Mouse (Mus musculus) stomach, embryonic 16.5 days (tissue): ENCODE measurements around the gene Erbb2. TPM values are rescaled to one million over a fixed set of nuclear protein-coding genes. Genes with fewer than 3 reads are reported as not detected.

Experiments
- ATAC-seq: fragments of 200-750 bp; cut with Nextera tagmentation; 2 replicates; pipeline ENCODE4 v1.8.0; 2017; ENCODE audit warnings: moderate number of reproducible peaks, moderate TSS enrichment; ENCODE audit not compliant: insufficient read depth, low FRiP score
- H3K27ac ChIP-seq: fragments of 300-500 bp; sonication (generic); 2 replicates; pipeline ENCODE4 v1.5.1; 2014; ENCODE audit warnings: low read length
- H3K27me3 ChIP-seq: fragments of 300-500 bp; sonication (generic); 2 replicates; pipeline ENCODE4 v1.6.1; 2014; ENCODE audit warnings: low read length, control low read depth, mixed read lengths; ENCODE audit not compliant: control insufficient read depth, insufficient read depth
- H3K36me3 ChIP-seq: fragments of 300-500 bp; sonication (generic); 2 replicates; pipeline ENCODE4 v1.6.1; 2014; ENCODE audit warnings: low read length; ENCODE audit not compliant: control insufficient read depth, insufficient read depth
- H3K4me1 ChIP-seq: fragments of 300-500 bp; sonication (generic); 2 replicates; pipeline ENCODE4 v1.6.1; 2014; ENCODE audit warnings: low read length, control low read depth, mixed read lengths; ENCODE audit not compliant: control insufficient read depth, insufficient read depth
- H3K4me2 ChIP-seq: fragments of 300-500 bp; sonication (generic); 2 replicates; pipeline ENCODE4 v1.6.1; 2014; ENCODE audit warnings: low read depth, low read length, mixed read lengths
- H3K4me3 ChIP-seq: fragments of 300-500 bp; sonication (generic); replicated peaks from 2 replicates; pipeline ENCODE4 v1.5.1; 2014; ENCODE audit warnings: mild to moderate bottlenecking, low read length
- H3K9ac ChIP-seq: fragments of 300-500 bp; sonication (generic); 2 replicates; pipeline ENCODE4 v1.6.1; 2014; ENCODE audit warnings: low read length
- H3K9me3 ChIP-seq: fragments of 300-500 bp; sonication (generic); replicated peaks from 2 replicates; pipeline ENCODE4 v1.6.1; 2016; ENCODE audit warnings: low read length, control low read depth; ENCODE audit not compliant: control insufficient read depth
- WGBS: fragments of 180-500 bp; shearing (Covaris S2); extraction: QIAGEN DNeasy Blood & Tissue Kit; methylation state at CpG from one replicate; pipeline ENCODE4 v1.1.7; 2014; 5-methylcytosine and 5-hydroxymethylcytosine counted together
- polyA plus RNA-seq: library from polyadenylated mRNA; unstranded; fragments of >200 nt; fragmentation: Nextera tagmentation; extraction: Ambion mirVana; gene quantifications from 2 replicates; pipeline ENCODE4 v1.2.1, GENCODE M21; 2015

The Erbb2 gene
- polyA plus RNA-seq, 1 experiment from 2014 or later, result 52.1 TPM

DNA sequence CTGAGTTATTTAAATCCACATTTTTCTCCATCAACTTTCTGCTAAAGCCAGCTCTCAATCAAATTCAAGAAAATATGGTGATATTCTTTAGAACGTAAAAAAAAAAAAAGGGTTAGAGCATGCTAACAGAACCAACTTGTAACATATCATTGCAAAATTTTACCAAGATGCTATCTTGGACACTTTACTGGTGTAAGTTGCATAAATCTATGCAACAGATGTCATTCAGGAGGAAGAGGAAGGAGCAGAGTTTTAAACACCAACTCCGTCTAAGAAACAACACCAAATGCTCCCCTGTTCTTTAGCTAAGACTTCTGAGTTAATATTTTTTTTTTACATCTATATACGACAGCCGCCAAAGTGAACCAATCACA lies 64.2 kb downstream of the Erbb2 start:
- ATAC-seq, result no peak

GRCm38 (mm10) chr11:98477011-98477701 lies 64.9 kb downstream of the Erbb2 start:
- Histone ChIP-seq H3K9me3 (no peaks in the 10 kb centered on the region), H3K27ac (no peak overlapping the region), H3K9ac (no peak overlapping the region), H3K27me3 (no peaks in the 10 kb centered on the region), H3K4me2 (no peak overlapping the region), H3K4me1 (no peaks in the 10 kb centered on the region; the same call in 1 of the 2 replicates), H3K36me3 (no peaks in the 10 kb centered on the region), H3K4me3 (no peak overlapping the region)
- WGBS, result 54% methylated on average over 14 of the region's 14 CpGs
- ATAC-seq, result no peak

More for the DNA sequence above, 64.2 kb downstream of the Erbb2 start:
- Histone ChIP-seq H3K27me3 (no peaks in the 10 kb centered on the region), H3K9ac (no peak overlapping the region), H3K9me3 (no peaks in the 10 kb centered on the region), H3K27ac (no peak overlapping the region), H3K4me2 (no peak overlapping the region), H3K4me3 (no peak overlapping the region), H3K36me3 (no peaks in the 10 kb centered on the region), H3K4me1 (no peaks in the 10 kb centered on the region; the same call in 1 of the 2 replicates)
- WGBS, result 61% methylated on average over 4 of the region's 4 CpGs

DNA sequence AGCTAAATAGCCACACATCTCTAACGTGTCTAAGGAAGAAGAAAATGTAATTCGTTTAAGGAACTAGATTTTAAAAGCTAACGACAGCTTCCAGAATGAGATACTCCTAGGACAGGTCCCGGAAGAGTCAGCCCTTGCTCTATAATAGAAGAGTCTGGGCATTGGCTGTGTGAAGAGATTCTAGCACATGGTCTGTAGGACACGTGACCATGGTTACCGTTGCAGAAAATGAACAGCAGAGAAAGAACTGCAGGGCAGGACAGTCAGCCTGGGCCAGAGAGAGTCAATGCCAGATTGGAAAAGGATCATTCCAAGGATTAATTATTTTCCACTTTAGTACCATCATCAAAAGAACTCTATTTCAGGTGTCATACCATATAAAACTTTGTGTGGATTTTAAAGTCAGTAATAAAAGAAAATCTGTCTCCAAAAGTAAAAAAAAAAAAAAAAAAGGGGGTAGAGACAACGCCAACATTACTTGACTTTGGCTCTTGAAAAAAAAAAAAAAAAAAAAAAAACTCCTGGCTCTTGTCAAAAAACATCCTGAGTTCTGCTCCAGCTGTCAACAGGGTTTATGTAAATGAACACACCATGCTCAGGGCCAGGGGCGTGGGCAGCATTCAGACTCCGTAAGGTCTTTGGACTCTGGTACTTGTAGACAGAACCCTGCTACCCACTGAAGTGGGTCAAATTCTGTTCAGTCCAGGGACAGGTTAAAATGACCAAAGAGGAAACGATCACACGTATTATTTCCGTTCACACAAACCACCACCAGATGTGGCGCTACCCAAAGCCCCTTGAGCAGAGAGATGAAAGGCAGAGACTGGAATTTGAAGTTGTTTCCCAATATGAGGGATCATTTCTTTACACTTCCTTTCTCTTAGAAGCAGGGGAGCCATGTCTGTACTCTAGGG lies 67.0 kb downstream of the Erbb2 start:
- no peak for ATAC-seq
- Histone ChIP-seq H3K36me3 (no peaks in the 10 kb centered on the region), H3K4me2 (no peak overlapping the region), H3K4me3 (no peak overlapping the region), H3K9ac (no peak overlapping the region), H3K4me1 (no peaks in the 10 kb centered on the region), H3K27ac (no peak overlapping the region), H3K9me3 (no peaks in the 10 kb centered on the region), H3K27me3 (no peaks in the 10 kb centered on the region)
- 78% methylated on average over 13 of the region's 13 CpGs for WGBS

DNA sequence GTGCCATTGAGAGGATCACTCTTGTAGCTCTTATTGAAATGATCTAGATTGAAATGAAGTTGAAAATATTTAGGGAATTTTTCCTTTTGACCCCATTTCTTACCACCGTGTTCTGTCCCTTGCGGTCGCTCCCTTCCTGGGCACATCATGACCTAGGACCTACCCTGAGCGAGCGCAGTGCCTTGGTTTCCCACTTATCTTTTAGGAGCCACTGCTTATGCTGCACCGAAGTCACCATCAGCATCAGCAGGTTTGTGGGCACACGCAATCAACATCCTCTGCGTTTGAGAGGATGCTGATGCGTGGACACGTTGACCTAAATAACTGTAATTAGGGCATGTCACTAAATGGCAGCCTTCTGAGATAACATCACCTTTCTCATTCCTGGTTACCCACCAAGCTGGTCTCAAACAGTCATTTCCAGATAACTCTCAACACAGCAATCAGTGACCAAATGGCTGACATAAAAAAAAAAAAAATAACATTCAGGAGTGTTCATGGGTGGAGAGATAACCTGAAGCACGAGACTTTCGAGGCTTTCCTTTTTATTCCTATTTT lies 67.7 kb downstream of the Erbb2 start:
- no peak overlapping the region for H3K4me2 ChIP-seq
- no peak overlapping the region for H3K9ac ChIP-seq
- ATAC-seq, result no peak
- H3K27me3 ChIP-seq, result no peaks in the 10 kb centered on the region
- no peaks in the 10 kb centered on the region for H3K4me1 ChIP-seq
- no peak overlapping the region for H3K4me3 ChIP-seq
- H3K9me3 ChIP-seq, result no peaks in the 10 kb centered on the region
- H3K36me3 ChIP-seq, result no peaks in the 10 kb centered on the region
- 82% methylated on average over 12 of the region's 12 CpGs for WGBS
- H3K27ac ChIP-seq, result no peak overlapping the region

GRCm38 (mm10) chr11:98481231-98481630 lies 69.0 kb downstream of the Erbb2 start:
- no peak overlapping the region for H3K27ac ChIP-seq
- ATAC-seq, result no peak

GRCm38 (mm10) chr11:98482067-98482466 lies 69.8 kb downstream of the Erbb2 start:
- no peak for ATAC-seq
- Histone ChIP-seq H3K9me3 (no peaks in the 10 kb centered on the region), H3K4me3 (no peak overlapping the region)

More at GRCm38 (mm10) chr11:98481231-98481630, 69.0 kb downstream of the Erbb2 start:
- Histone ChIP-seq H3K9me3 (no peaks in the 10 kb centered on the region), H3K4me1 (no peaks in the 10 kb centered on the region), H3K36me3 (no peaks in the 10 kb centered on the region), H3K4me2 (no peak overlapping the region), H3K9ac (no peak overlapping the region), H3K27me3 (no peaks in the 10 kb centered on the region), H3K4me3 (no peak overlapping the region)
- 67% methylated on average over 6 of the region's 6 CpGs for WGBS

DNA sequence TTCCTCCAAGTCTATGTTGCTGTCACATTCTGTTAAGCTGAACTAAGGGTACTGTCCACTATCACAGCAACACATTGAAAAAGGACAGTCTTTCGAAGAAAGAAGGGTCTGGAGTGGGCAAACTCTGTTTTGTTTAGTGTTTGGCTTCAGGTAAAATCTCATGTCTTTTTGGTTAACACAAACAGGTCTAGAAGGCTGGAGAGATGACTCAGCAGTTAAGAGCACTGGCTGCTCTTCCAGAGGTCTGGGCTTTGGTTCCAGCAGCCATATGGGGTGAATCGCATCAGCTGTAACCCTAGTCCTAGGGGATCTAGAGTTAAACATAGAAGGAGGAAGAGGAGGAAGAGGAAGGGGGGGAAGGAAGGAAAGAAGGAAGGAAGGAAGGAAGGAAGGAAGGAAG lies 73.5 kb downstream of the Erbb2 start:
- Histone ChIP-seq H3K27ac (no peak overlapping the region), H3K9me3 (no peaks in the 10 kb centered on the region), H3K4me2 (no peak overlapping the region), H3K9ac (no peak overlapping the region), H3K4me3 (no peak overlapping the region), H3K36me3 (no peaks in the 10 kb centered on the region), H3K27me3 (no peaks in the 10 kb centered on the region), H3K4me1 (no peaks in the 10 kb centered on the region)
- ATAC-seq, result no peak
- WGBS, result 79% methylated on average over 2 of the region's 2 CpGs

More at GRCm38 (mm10) chr11:98482067-98482466, 69.8 kb downstream of the Erbb2 start:
- Histone ChIP-seq H3K36me3 (no peaks in the 10 kb centered on the region), H3K27me3 (no peaks in the 10 kb centered on the region), H3K27ac (no peak overlapping the region), H3K9ac (no peak overlapping the region), H3K4me2 (no peak overlapping the region), H3K4me1 (no peaks in the 10 kb centered on the region)
- 70% methylated on average over 10 of the region's 10 CpGs for WGBS
